Mouse (Mus musculus): ENCODE results near the gene Ubl7.

The Ubl7 gene

DNA sequence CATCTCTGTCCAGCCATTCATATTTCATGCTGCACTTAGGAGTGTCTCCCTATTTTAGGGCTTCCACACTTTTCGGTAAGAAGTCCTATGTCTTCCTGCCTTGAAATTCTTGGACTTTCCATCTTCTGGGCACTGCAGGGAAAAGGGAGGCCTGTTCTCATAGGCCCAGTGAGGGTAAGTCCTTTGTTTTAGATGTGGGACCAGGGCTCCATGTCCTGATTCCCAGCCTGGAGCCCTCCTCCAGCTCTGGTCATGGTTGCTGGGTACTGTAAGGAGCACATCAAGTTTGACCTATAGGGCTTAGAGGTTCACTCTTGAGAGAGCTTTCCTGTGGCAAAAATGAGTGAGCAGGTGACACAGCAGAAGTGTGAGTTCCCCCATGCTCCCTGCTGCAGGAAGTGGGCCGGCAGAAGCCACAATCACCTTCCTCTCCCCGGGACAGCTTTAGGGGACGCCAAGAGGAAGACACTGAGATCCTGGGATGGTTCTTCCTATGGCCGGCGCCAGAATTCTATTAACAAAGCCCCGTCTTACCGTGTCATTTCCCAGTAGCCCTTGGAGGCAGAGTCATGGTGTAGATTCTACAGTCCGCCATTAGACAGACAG lies 57.5 kb downstream of the Ubl7 start:
- DNase-seq = peak; percentile 73

DNA sequence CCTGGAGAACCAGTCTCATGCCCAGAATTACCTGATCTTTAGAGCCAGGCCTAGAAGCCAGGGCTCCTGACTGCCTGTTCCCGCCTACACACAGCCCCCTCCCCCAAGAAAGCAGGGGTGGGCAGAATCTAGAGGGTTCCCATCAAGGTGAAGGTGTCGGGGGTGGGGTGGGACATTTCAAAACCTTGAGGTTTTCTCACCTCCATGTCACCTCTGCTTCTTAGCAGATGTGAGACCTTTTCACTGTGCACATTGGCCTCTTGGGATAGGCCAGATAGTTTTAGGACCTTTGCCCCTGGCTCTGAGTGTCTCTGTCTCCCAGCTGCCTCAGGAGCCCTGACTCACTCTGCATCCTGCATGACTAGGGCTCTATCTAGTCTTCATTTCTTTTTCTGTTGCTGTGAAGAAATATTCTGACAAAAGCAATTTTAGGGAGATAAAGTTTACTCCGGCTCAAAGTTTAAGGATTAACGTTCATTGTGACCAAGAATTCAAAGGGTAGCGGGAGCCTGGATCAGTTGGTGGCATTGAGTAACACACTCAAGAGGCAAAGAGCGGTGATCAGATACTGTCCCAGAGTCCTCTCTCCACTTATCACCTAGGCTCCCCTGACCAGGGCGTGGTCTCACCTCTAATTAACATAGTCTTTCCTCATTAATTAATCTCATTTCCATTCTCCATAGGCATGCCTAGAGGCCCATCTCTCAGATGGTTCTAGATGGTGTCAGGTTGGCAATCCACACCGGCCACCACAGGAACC lies 58.2 kb downstream of the Ubl7 start:
- DNase-seq = no peak

DNA sequence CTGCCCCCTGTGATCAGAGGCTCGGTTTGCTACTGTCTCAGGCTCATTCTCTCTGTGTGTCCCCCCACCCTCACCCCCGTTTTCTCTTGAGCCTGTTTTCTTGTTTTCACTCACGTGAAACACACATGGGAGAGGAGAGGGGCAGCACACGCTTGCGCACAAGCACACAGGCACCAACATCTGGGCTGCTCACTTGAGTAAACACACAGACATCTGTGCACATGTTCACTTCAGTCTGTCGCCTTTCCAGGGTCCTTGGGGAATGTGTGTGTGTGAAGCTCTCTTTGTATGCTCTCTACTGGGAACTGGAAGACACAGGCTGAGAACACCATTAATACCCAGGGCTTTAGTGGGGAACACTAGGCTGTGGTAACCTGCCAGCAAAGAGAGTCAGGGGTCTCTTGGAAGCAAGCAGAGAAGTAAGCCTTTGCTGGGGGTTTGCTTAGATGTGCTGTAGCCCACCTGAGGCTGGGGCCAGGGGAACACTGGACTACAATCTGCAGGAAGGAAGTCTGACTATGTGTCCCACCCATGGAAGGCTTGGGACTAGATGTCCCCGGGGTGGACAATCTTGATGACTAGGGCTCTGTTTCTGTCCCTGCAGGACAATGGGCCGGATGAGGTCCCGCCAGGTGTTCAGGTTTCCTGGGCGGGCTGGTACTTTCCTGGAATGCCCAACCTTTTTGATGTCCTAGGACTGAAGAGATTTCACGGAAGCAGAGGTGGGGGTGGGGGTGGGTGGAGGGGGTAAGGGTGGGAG lies 59.1 kb downstream of the Ubl7 start:
- peak; percentile 60 for DNase-seq

DNA sequence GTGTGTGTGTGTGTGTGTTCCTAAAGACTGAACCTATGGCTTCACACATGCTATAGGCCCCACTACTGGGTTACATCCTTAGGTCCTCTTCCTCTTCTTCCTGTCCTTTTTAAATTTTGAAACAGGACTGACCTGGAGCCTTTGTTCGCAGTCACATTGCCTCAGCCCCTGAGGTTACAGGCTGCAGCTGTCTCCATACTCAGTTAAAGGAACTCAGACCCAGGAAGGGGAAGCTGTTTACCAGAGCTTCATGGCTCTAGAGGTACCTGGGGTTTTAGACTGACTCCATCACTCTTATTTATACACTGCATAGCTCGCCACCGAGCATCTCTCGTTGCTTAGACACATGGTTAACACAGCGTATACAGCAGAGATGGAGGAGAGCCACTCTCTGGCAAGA lies 60.6 kb downstream of the Ubl7 start:
- peak; percentile 56 for DNase-seq

DNA sequence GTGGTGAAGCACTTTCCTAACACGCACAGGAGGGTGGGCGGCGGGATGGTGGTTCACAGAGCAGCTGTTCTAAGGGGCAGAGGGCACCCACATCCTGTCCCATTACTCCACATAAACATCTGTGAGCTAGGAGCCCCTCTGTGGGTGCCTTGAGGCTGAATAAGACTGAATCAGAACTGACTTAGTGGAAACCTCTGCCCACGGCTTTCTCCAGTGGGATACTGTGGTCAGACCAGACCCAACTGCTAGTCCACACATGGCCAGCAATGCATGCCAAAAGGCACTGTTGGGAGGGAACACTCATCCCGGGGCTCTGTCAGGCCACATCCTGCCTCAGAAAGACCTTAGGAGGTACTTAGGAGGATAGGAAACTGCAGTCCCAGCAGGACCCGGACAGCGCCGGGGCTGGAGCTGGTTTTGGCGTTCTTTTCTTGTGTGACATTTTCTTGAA lies 61.4 kb downstream of the Ubl7 start:
- peak; percentile 88 for DNase-seq

DNA sequence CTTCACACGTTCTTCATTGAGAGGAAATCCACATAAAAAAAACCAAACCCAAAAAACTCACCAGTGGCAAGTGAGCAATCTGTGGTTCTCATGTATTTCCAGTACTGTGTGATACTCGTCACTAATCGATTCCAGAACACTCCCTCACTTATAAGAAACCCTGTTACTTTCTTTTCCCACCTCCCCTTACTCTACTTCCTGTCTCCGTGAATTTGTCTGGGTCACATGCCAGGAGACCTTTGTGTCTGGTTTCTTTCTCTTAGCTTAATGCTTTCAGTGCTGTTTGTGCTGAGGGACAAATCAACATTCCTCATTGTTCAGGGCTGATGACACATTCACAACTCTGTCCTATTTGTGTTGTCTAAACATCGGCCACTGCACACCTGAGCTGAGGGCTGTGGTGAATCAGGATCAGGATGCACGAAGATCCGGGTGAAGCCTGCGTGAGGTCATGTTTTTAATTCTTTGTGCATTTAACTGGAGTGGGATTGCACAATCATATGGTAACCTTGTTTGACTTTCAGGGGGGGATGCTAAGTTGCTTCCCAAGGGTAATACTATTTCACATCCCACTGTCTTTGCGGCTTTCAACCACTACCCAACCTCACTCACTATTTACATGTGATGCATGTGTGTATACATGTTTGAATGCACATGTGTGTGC lies 62.1 kb downstream of the Ubl7 start:
- DNase-seq = no peak

DNA sequence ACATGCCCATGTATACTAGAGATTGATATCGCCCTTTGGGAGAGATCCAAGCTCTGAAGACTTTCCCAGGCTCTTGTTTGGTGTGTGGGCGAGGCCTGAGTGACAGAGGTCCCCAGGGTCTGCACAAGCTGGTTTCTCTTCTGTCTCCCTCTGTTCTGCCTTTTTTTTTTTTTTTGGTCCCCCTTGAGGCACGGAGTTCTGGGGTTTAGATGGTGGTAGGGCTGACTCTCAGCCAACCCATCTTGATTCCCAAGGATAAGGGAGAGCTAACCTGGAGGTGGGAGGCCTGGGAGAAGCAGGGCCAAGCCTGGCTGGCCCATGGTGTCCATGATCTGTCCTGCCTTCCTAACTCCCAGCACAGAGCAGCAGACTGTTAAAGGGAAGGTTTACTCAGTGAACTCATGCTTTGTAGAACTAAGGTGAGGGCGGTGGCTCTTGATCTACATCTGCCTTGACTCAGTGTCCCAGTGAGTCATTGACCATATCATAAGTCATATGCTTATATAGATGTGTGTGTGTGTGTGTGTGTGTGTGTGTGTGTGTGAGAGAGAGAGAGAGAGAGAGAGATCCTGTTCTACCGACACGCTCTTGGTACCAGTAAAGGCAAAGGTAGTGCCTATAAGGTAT lies 62.8 kb downstream of the Ubl7 start:
- no peak for DNase-seq

DNA sequence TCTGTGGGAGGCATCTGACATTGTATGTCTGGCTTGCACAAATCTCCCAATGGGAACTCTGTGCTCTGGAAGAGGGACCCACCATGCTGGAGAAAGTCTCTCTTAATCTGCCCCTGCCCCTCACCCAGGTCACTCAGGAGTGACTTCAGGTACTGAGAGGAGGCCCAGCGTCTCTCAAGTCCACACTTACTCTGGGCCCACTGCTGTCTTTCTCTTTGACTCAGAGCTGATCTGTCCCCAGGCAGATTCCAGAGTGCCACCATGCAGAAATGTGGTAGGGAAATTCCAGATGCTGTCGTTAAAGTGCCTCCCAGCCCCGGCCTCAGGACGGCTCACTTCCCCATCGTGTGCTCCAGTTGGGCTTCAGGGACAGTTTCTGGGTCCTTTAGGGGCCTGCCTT lies 63.4 kb downstream of the Ubl7 start:
- DNase-seq = no peak

DNA sequence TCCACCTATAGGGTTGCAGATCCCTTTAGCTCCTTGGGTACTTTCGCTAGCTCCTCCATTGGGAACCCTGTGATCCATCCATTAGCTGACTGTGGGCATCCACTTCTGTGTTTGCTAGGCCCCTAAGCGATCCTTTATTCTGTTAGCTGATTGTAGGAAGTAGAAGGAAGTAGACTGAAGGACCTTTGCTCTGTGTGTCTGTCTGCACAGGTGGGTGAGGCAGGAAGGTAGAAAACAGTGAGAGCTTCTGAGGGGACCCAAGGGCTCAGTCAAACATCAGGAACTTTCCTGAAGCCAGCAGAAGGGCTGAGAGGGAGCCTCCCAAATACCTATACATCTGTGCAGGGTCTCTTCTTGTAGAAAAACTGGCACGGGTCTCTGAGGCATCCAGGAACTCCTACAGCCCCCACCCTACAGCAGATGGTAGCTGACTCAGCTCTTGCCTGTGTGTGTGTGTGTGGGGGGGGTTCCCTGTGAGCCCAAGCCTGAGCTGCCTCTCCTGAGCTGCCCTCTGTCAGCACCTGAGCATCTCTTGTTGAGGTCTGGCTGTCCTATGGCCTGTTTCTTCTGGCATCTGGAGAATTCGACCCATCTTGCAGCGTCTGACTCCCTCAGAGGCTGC lies 64.5 kb downstream of the Ubl7 start:
- DNase-seq = peak; percentile 56

DNA sequence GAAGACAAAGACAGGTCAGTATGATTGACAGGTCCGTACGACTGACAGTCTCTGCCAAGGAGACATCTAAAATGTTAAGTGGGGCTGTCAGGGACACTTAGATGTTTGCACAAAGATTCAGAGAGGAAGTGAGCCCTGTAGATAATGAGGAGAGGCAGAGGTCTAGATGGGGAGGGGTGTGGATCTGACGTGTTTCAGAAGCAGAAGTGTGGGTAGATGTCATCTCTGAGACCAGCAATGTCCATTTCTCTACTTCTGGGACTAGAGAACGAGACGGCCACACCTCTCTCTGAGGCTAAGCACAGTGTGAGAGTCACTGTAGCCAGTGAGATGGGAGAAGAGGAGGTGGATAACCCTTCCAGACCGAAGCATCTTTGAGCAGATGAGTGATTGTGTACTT lies 67.2 kb downstream of the Ubl7 start:
- DNase-seq = no peak

DNA sequence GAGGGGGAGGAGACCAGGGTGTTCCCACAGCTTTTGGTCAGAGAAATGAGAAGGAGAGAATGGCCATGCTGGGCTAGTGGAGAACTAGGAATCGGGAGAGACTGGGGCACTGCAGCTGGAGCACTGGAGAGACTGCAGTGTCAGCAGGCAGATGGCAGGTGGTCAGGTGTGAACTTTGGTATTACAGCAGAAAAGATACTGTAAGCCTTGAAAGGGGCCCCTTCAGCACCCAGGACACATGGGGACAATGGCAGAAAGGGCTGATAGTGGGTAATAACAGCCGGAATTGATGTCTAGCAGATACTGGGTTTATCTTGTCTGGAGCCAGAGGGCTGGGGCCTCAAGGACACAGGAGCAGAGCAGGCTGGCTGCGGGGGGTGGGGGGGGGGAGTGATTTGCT lies 68.1 kb downstream of the Ubl7 start:
- DNase-seq = no peak
